Mouse (Mus musculus): Measurements from ENCODE around the gene Mrps9.
A peak's percentile ranks its signal among the peaks of the same experiment; 100 is the strongest.

The Mrps9 gene

GRCm38 (mm10) chr1:42905148-42905547 is 54.1 kb downstream of the Mrps9 start:
- ATAC-seq (ENCODE audit: low TSS enrichment) = no peak

- ATAC-seq (ENCODE audit: low TSS enrichment) = peak; percentile 98
These were observed 55.7 kb downstream of the Mrps9 start for GRCm38 (mm10) chr1:42906696-42907095.

GRCm38 (mm10) chr1:42907153-42907552 is 56.1 kb downstream of the Mrps9 start:
- ATAC-seq (ENCODE audit: low TSS enrichment) = peak; percentile 24; the same call in 1 of the 2 replicates

- ATAC-seq (ENCODE audit: low TSS enrichment) = peak; percentile 92
These were observed 64.0 kb downstream of the Mrps9 start for GRCm38 (mm10) chr1:42915062-42915461.

GRCm38 (mm10) chr1:42916719-42917118 is 65.7 kb downstream of the Mrps9 start:
- ATAC-seq (ENCODE audit: low TSS enrichment) = no peak

GRCm38 (mm10) chr1:42917908-42918307 is 66.9 kb downstream of the Mrps9 start:
- ATAC-seq (ENCODE audit: low TSS enrichment) = no peak

- no peak; the same call in 1 of the 2 replicates for ATAC-seq (ENCODE audit: low TSS enrichment)
These were observed 72.9 kb downstream of the Mrps9 start for GRCm38 (mm10) chr1:42923924-42924323.

GRCm38 (mm10) chr1:42933613-42934012 is 82.6 kb downstream of the Mrps9 start:
- ATAC-seq (ENCODE audit: low TSS enrichment) = no peak

- ATAC-seq (ENCODE audit: low TSS enrichment) = no peak
These were observed 97.5 kb downstream of the Mrps9 start for GRCm38 (mm10) chr1:42948486-42948885.

GRCm38 (mm10) chr1:42952734-42953481 is 101.9 kb downstream of the Mrps9 start, which contains the start of gene Gpr45:
Gene Gpr45, plus strand, starts transcription at chr1:42952872.
- ATAC-seq (ENCODE audit: low TSS enrichment) = peak; percentile 70

- peak; percentile 32; the same call in 1 of the 2 replicates for ATAC-seq (ENCODE audit: low TSS enrichment)
These were observed 102.4 kb downstream of the Mrps9 start for GRCm38 (mm10) chr1:42953482-42953822.
